Mouse (Mus musculus): Measurements from ENCODE around the gene Psmb6.

Gene Psmb6

GRCm38 (mm10) chr11:70525184-70525678 lies at the start of gene Psmb6:
Psmb6 (plus strand) TSS chr11:70525367.
- DNase-seq = peak; percentile 96

- DNase-seq = peak; percentile 64
Measured at GRCm38 (mm10) chr11:70485498-70485897, 39.7 kb upstream of the Psmb6 start.

- no peak for DNase-seq
Measured at GRCm38 (mm10) chr11:70487816-70488215, 37.4 kb upstream of the Psmb6 start.

- DNase-seq = no peak
Measured at GRCm38 (mm10) chr11:70489138-70489537, 36.0 kb upstream of the Psmb6 start.

GRCm38 (mm10) chr11:70489684-70490083 lies 35.5 kb upstream of the Psmb6 start:
- DNase-seq = no peak

GRCm38 (mm10) chr11:70499566-70500475 lies 25.3 kb upstream of the Psmb6 start:
- peak; percentile 58 for DNase-seq

- no peak for DNase-seq
Measured at GRCm38 (mm10) chr11:70500476-70500812, 24.7 kb upstream of the Psmb6 start.

GRCm38 (mm10) chr11:70502018-70502417 lies 23.1 kb upstream of the Psmb6 start:
- DNase-seq = no peak

- no peak for DNase-seq
Measured at GRCm38 (mm10) chr11:70504970-70505369, 20.2 kb upstream of the Psmb6 start, which contains the start of gene Tm4sf5. Tm4sf5 (plus strand) TSS chr11:70505244.

GRCm38 (mm10) chr11:70506385-70506784 lies 18.8 kb upstream of the Psmb6 start:
- DNase-seq = peak; percentile 83

- DNase-seq = no peak
Measured at GRCm38 (mm10) chr11:70506962-70507515, 18.1 kb upstream of the Psmb6 start.

GRCm38 (mm10) chr11:70509753-70510564 lies 15.2 kb upstream of the Psmb6 start:
- peak; percentile 53 for DNase-seq

- DNase-seq = no peak
Measured at GRCm38 (mm10) chr11:70511242-70511641, 13.9 kb upstream of the Psmb6 start.

GRCm38 (mm10) chr11:70511825-70512224 lies 13.3 kb upstream of the Psmb6 start:
- no peak for DNase-seq

GRCm38 (mm10) chr11:70512709-70513342 lies 12.3 kb upstream of the Psmb6 start:
- no peak for DNase-seq

- no peak for DNase-seq
Measured at GRCm38 (mm10) chr11:70513520-70513919, 11.6 kb upstream of the Psmb6 start.

GRCm38 (mm10) chr11:70514288-70514687 lies 10.9 kb upstream of the Psmb6 start, which contains the start of gene Vmo1:
Vmo1 (minus strand) TSS chr11:70514616.
- no peak for DNase-seq

- DNase-seq = peak; percentile 67
Measured at GRCm38 (mm10) chr11:70516352-70516751, 8.8 kb upstream of the Psmb6 start.

GRCm38 (mm10) chr11:70518436-70518835 lies 6.7 kb upstream of the Psmb6 start:
- DNase-seq = no peak

GRCm38 (mm10) chr11:70518923-70519322 lies 6.2 kb upstream of the Psmb6 start, which contains the start of gene Gltpd2:
Gltpd2 (plus strand) TSS chr11:70519196.
- DNase-seq = no peak

GRCm38 (mm10) chr11:70520178-70520769 lies 4.9 kb upstream of the Psmb6 start:
- peak; percentile 55 for DNase-seq
